Mouse (Mus musculus) brain, embryonic 14.5 days (tissue): ENCODE results near the gene Ywhae.

Experiments
- CTCF ChIP-seq: fragments of 200-500 bp; IDR thresholded peaks from 2 replicates; pipeline ENCODE4 v1.5.1; 2012; ENCODE audit warnings: inconsistent platforms, mild to moderate bottlenecking, moderate library complexity, borderline replicate concordance; ENCODE audit not compliant: insufficient read depth, insufficient read length; ENCODE audit errors: extremely low read depth
- POLR2A ChIP-seq: fragments of 200-500 bp; IDR thresholded peaks from 2 replicates; pipeline ENCODE4 v1.6.1; 2012; ENCODE audit warnings: mild to moderate bottlenecking, inconsistent platforms, borderline replicate concordance; ENCODE audit not compliant: poor library complexity, insufficient read depth, insufficient read length, severe bottlenecking; ENCODE audit errors: extremely low read depth

GRCm38 (mm10) chr11:75801771-75802550 lies 69.3 kb downstream of the Ywhae start:
- TF ChIP-seq CTCF, result no peak
- no peak for TF ChIP-seq POLR2A
